ENCODE assay signal across 8 mouse cellular contexts in genomic region chr5:122501101-122502076, GRCm38 (mm10). TPM values are rescaled to one million over a fixed set of nuclear protein-coding genes. Genes with fewer than 3 reads are reported as not detected.
DNase-seq lines count a peak whose midpoint lies in the region; ATAC-seq and TF ChIP-seq lines count a peak whose summit lies in the region.

No protein-coding gene starts in this region.

- H3K27ac ChIP-seq in embryonic facial prominence, embryonic 10.5 days (replicated peaks): peak overlapping the region; percentile 100
- H3K27ac ChIP-seq in heart, embryonic 12.5 days (ENCODE audit: poor library complexity, severe bottlenecking): peak overlapping the region; percentile 99
- peak overlapping the region; percentile 99 for H3K27ac ChIP-seq in kidney, embryonic 16.5 days (ENCODE audit: low read length)
- H3K27ac ChIP-seq in liver, embryonic 16.5 days (ENCODE audit: low read length): peak overlapping the region; percentile 97
- H3K27ac ChIP-seq in neural tube, embryonic 11.5 days (ENCODE audit: low read depth, low read length): peak overlapping the region; percentile 99
- peak overlapping the region; percentile 38 for H3K27ac ChIP-seq in thymus, adult 2 months (ENCODE audit: control insufficient read depth, insufficient read depth, low read length)

- H3K9ac ChIP-seq in heart, embryonic 12.5 days: peak overlapping the region; percentile 99
- H3K9ac ChIP-seq in kidney, embryonic 16.5 days (replicated peaks; ENCODE audit: low read length): peak overlapping the region; percentile 99
- peak overlapping the region; percentile 99 for H3K9ac ChIP-seq in liver, embryonic 16.5 days (ENCODE audit: low read depth, low read length)
- peak overlapping the region; percentile 97 for H3K9ac ChIP-seq in neural tube, embryonic 11.5 days (ENCODE audit: low read length)

- peak; percentile 64 for ATAC-seq in heart, embryonic 12.5 days (ENCODE audit: insufficient number of reproducible peaks, low FRiP score)
- ATAC-seq in kidney, embryonic 16.5 days (ENCODE audit: low FRiP score, low TSS enrichment): peak; percentile 75
- ATAC-seq in liver, embryonic 16.5 days (ENCODE audit: low read depth): peak; percentile 23
- peak; percentile 40 for ATAC-seq in neural tube, embryonic 11.5 days (ENCODE audit: insufficient read depth, low FRiP score, low TSS enrichment)

- peaks cover 54% of the 10 kb centered on the region for H3K79me2 ChIP-seq in C2C12 (ENCODE audit: control insufficient read depth, insufficient read depth)

- H3K36me3 ChIP-seq in C2C12 (ENCODE audit: control insufficient read depth, insufficient read depth): peaks cover 40% of the 10 kb centered on the region
- peaks cover 36% of the 10 kb centered on the region for H3K36me3 ChIP-seq in embryonic facial prominence, embryonic 10.5 days (replicated peaks)
- H3K36me3 ChIP-seq in heart, embryonic 12.5 days: peaks cover 16% of the 10 kb centered on the region
- H3K36me3 ChIP-seq in kidney, embryonic 16.5 days (ENCODE audit: insufficient read depth, low read length): 0 out of 2 replicates have a peak, but pooled peaks cover 3% of the 10 kb centered on the region
- peaks cover 6% of the 10 kb centered on the region for H3K36me3 ChIP-seq in liver, embryonic 16.5 days (ENCODE audit: control insufficient read depth, insufficient read depth)
- H3K36me3 ChIP-seq in neural tube, embryonic 11.5 days (ENCODE audit: control insufficient read depth, insufficient read depth, low read length): no peaks in the 10 kb centered on the region
- no peaks in the 10 kb centered on the region for H3K36me3 ChIP-seq in thymus, adult 2 months (ENCODE audit: control insufficient read depth, insufficient read depth, low read length)

- H3K4me1 ChIP-seq in embryonic facial prominence, embryonic 10.5 days: peaks cover 46% of the 10 kb centered on the region
- H3K4me1 ChIP-seq in heart, embryonic 12.5 days (replicated peaks): peaks cover 30% of the 10 kb centered on the region
- peaks cover 40% of the 10 kb centered on the region for H3K4me1 ChIP-seq in kidney, embryonic 16.5 days (ENCODE audit: insufficient read depth, low read length)
- peaks cover 16% of the 10 kb centered on the region for H3K4me1 ChIP-seq in liver, embryonic 16.5 days (ENCODE audit: control insufficient read depth, low read depth, low read length)
- H3K4me1 ChIP-seq in neural tube, embryonic 11.5 days (ENCODE audit: control insufficient read depth, insufficient read depth, low read length): peaks cover 13% of the 10 kb centered on the region
- H3K4me1 ChIP-seq in thymus, adult 2 months (replicated peaks; ENCODE audit: control insufficient read depth, insufficient read depth, low read length): peaks cover 8% of the 10 kb centered on the region; the same call in 1 of the 2 replicates

- TF ChIP-seq POLR2A in thymus, adult 2 months (IDR thresholded peaks at IDR 0.05; ENCODE audit: control insufficient read depth, extremely low read depth, insufficient read depth, low read length, poor library complexity): no peak

- peaks cover 48% of the 10 kb centered on the region for H3K79me3 ChIP-seq in C2C12 (ENCODE audit: low read depth)

- H3K4me3 ChIP-seq in C2C12 (ENCODE audit: insufficient read depth, poor library complexity, severe bottlenecking): peak overlapping the region; percentile 79
- peak overlapping the region; percentile 99 for H3K4me3 ChIP-seq in embryonic facial prominence, embryonic 10.5 days
- peak overlapping the region; percentile 96 for H3K4me3 ChIP-seq in heart, embryonic 12.5 days
- H3K4me3 ChIP-seq in kidney, embryonic 16.5 days (ENCODE audit: low read length): peak overlapping the region; percentile 88
- H3K4me3 ChIP-seq in liver, embryonic 16.5 days (ENCODE audit: low read depth, low read length): peak overlapping the region; percentile 100
- peak overlapping the region; percentile 98 for H3K4me3 ChIP-seq in neural tube, embryonic 11.5 days (ENCODE audit: low read depth, low read length)
- H3K4me3 ChIP-seq in thymus, adult 2 months (ENCODE audit: control insufficient read depth, insufficient read depth, low read length): peak overlapping the region; percentile 87

- TF ChIP-seq CTCF in C2C12 (IDR thresholded peaks at IDR 0.05; ENCODE audit: control insufficient read depth, insufficient read depth, insufficient read length): no peak
- TF ChIP-seq CTCF in thymus, adult 2 months (IDR thresholded peaks at IDR 0.05; ENCODE audit: borderline replicate concordance, control insufficient read depth, extremely low read depth, insufficient read depth, low read length, poor library complexity): 0 out of 2 replicates have a peak, but pooled peaks have one; percentile 7

- peak; percentile 62 to 68 for DNase-seq in adrenal gland, adult 18-20 months (ENCODE audit: low spot score in 2 of 2)
- peak; percentile 76 for DNase-seq in embryonic facial prominence, embryonic 10.5 days (ENCODE audit: low spot score)
- peak; percentile 65 for DNase-seq in neural tube, embryonic 11.5 days (ENCODE audit: low spot score)
- peak; percentile 48 for DNase-seq in thymus, adult 2 months

- H3K4me2 ChIP-seq in heart, embryonic 12.5 days: peak overlapping the region; percentile 87
- H3K4me2 ChIP-seq in kidney, embryonic 16.5 days (replicated peaks; ENCODE audit: low read depth, low read length): peak overlapping the region; percentile 75
- H3K4me2 ChIP-seq in liver, embryonic 16.5 days (ENCODE audit: low read depth, low read length): peak overlapping the region; percentile 83
- H3K4me2 ChIP-seq in neural tube, embryonic 11.5 days (ENCODE audit: low read depth): peak overlapping the region; percentile 54

- under 1% methylated on average over 113 of the region's 113 CpGs for WGBS in embryonic facial prominence, embryonic 10.5 days
- under 1% methylated on average over 109 of the region's 113 CpGs for WGBS in heart, embryonic 12.5 days
- WGBS in kidney, embryonic 16.5 days: under 1% methylated on average over 94 of the region's 113 CpGs
- WGBS in liver, embryonic 16.5 days (ENCODE audit: insufficient replicate concordance): under 1% methylated on average over 105 of the region's 113 CpGs
- 0% methylated on average over 102 of the region's 113 CpGs for WGBS in neural tube, embryonic 11.5 days
- under 1% methylated on average over 112 of the region's 113 CpGs for WGBS in thymus, adult 2 months

- H3K27me3 ChIP-seq in C2C12 (ENCODE audit: control insufficient read depth, insufficient read depth, insufficient read length): no peaks in the 10 kb centered on the region
- H3K27me3 ChIP-seq in embryonic facial prominence, embryonic 10.5 days (replicated peaks; ENCODE audit: low read depth, poor library complexity, severe bottlenecking): peaks cover 12% of the 10 kb centered on the region; the same call in 1 of the 2 replicates
- no peaks in the 10 kb centered on the region for H3K27me3 ChIP-seq in heart, embryonic 12.5 days (replicated peaks)
- H3K27me3 ChIP-seq in kidney, embryonic 16.5 days (ENCODE audit: insufficient read depth, low read length): no peaks in the 10 kb centered on the region
- peaks cover 5% of the 10 kb centered on the region for H3K27me3 ChIP-seq in liver, embryonic 16.5 days (ENCODE audit: control insufficient read depth, insufficient read depth, low read depth, low read length)
- H3K27me3 ChIP-seq in neural tube, embryonic 11.5 days (ENCODE audit: control insufficient read depth, insufficient read depth, low read length): no peaks in the 10 kb centered on the region
- H3K27me3 ChIP-seq in thymus, adult 2 months (ENCODE audit: control insufficient read depth, insufficient read depth, low read length): no peaks in the 10 kb centered on the region

- peak overlapping the region; percentile 97 for H3ac ChIP-seq in C2C12 (ENCODE audit: control insufficient read depth, insufficient read length, low read depth)

- peaks cover 2% of the 10 kb centered on the region; the same call in 1 of the 2 replicates for H3K9me3 ChIP-seq in embryonic facial prominence, embryonic 10.5 days
- peaks cover under 1% of the 10 kb centered on the region for H3K9me3 ChIP-seq in heart, embryonic 12.5 days (replicated peaks)
- H3K9me3 ChIP-seq in kidney, embryonic 16.5 days (ENCODE audit: low read length): peaks cover 2% of the 10 kb centered on the region; the same call in 1 of the 2 replicates
- H3K9me3 ChIP-seq in liver, embryonic 16.5 days (replicated peaks; ENCODE audit: control insufficient read depth, low read length): no peaks in the 10 kb centered on the region
- no peaks in the 10 kb centered on the region for H3K9me3 ChIP-seq in neural tube, embryonic 11.5 days (ENCODE audit: control insufficient read depth, low read length)

TF ChIP-seq in C2C12, 6 proteins besides CTCF, POLR2A, EP300 and RAD21:
- TF ChIP-seq MAX (IDR thresholded peaks at IDR 0.05) (peak; percentile 11), CEBPB (IDR thresholded peaks at IDR 0.05; ENCODE audit: low read depth) (no peak)

RNA-seq across cellular contexts. Expression of gene Atp2a2, which starts 0.6 kb away (rescaled TPM):
- 101 TPM for polyA plus RNA-seq in C2C12 (2012; fragmentation: generic; extraction: Trizol)
- total RNA-seq in adrenal gland, adult 18-20 months (2021): 100 to 1,000 TPM; 198 to 199 TPM
- 35.3 and 38.1 TPM in 2 replicates for polyA plus RNA-seq in embryonic facial prominence, embryonic 10.5 days (2016; fragmentation: Nextera tagmentation; extraction: Ambion mirVana)
- polyA plus RNA-seq in heart, embryonic 12.5 days (2016; fragmentation: Nextera tagmentation; extraction: Ambion mirVana): 414 and 424 TPM in 2 replicates
- 33.6 and 35.0 TPM in 2 replicates for polyA plus RNA-seq in kidney, embryonic 16.5 days (2015; fragmentation: Nextera tagmentation; extraction: Ambion mirVana)
- polyA plus RNA-seq in liver, embryonic 16.5 days (2015; fragmentation: Nextera tagmentation; extraction: Ambion mirVana): 10.0 and 11.3 TPM in 2 replicates
- 52.0 and 55.4 TPM in 2 replicates for polyA plus RNA-seq in neural tube, embryonic 11.5 days (2014; fragmentation: Nextera tagmentation; extraction: Ambion mirVana)
- polyA plus RNA-seq in thymus, adult 2 months (2012; rRNA removed): 84.7 and 175 TPM in 2 replicates

Comparison
In these comparisons a context has a peak if more than half of its experiments do, and no peak if none do; other contexts are left out.
1. Peak in every context shown above with its lines: DNase-seq, ATAC-seq, H3K4me3 ChIP-seq and H3K27ac ChIP-seq.
2. H3K27ac ChIP-seq: peak in every context shown above with its lines; median percentile 100 in embryonic facial prominence, embryonic 10.5 days; 99 in heart, embryonic 12.5 days; 99 in kidney, embryonic 16.5 days; 99 in neural tube, embryonic 11.5 days; 97 in liver, embryonic 16.5 days; 38 in thymus, adult 2 months.
3. ATAC-seq: peak in every context shown above with its lines; median percentile 75 in kidney, embryonic 16.5 days; 64 in heart, embryonic 12.5 days; 40 in neural tube, embryonic 11.5 days; 23 in liver, embryonic 16.5 days.